Mouse (Mus musculus): ENCODE data around the gene Rccd1. TPM values are rescaled to one million over a fixed set of nuclear protein-coding genes. Genes with fewer than 3 reads are reported as not detected.

Rccd1 gene
- polyA plus RNA-seq, 1 experiment from 2014 or later = 6.8 TPM

Other genes starting within 250 kb of the Rccd1 start
- gene Idh2, start 209.1 kb downstream of the Rccd1 start, polyA plus RNA-seq (2014; fragmentation: Nextera tagmentation; extraction: Ambion mirVana) = 565 and 594 TPM in 2 replicates
- 10.5 and 11.9 TPM in 2 replicates for gene Sema4b, start 137.6 kb downstream of the Rccd1 start, polyA plus RNA-seq (2014; fragmentation: Nextera tagmentation; extraction: Ambion mirVana)
- gene Cib1, start 91.6 kb downstream of the Rccd1 start, polyA plus RNA-seq (2014; fragmentation: Nextera tagmentation; extraction: Ambion mirVana) = 73.7 and 89.1 TPM in 2 replicates
- 2.0 and 2.6 TPM in 2 replicates for gene Gdpgp1, start 91.6 kb downstream of the Rccd1 start, polyA plus RNA-seq (2014; fragmentation: Nextera tagmentation; extraction: Ambion mirVana)
- 0.35 and 0.79 TPM in 2 replicates for gene Ttll13, start 78.1 kb downstream of the Rccd1 start, polyA plus RNA-seq (2014; fragmentation: Nextera tagmentation; extraction: Ambion mirVana)
- gene Ngrn, start 63.2 kb downstream of the Rccd1 start, polyA plus RNA-seq (2014; fragmentation: Nextera tagmentation; extraction: Ambion mirVana) = 45.7 and 45.8 TPM in 2 replicates
- gene Vps33b, start 54.8 kb downstream of the Rccd1 start, polyA plus RNA-seq (2014; fragmentation: Nextera tagmentation; extraction: Ambion mirVana) = 7.0 TPM in 2 replicates
- 108 and 118 TPM in 2 replicates for gene Prc1, start 30.0 kb downstream of the Rccd1 start, polyA plus RNA-seq (2014; fragmentation: Nextera tagmentation; extraction: Ambion mirVana)
- 34.1 and 39.7 TPM in 2 replicates for gene Unc45a, start 16.6 kb upstream of the Rccd1 start, polyA plus RNA-seq (2014; fragmentation: Nextera tagmentation; extraction: Ambion mirVana)
- 19.6 and 22.8 TPM in 2 replicates for gene Hddc3, start 18.6 kb upstream of the Rccd1 start, polyA plus RNA-seq (2014; fragmentation: Nextera tagmentation; extraction: Ambion mirVana)
- gene Man2a2, start 46.9 kb upstream of the Rccd1 start, polyA plus RNA-seq (2014; fragmentation: Nextera tagmentation; extraction: Ambion mirVana) = 15.7 and 19.3 TPM in 2 replicates
- gene Fes, start 63.5 kb upstream of the Rccd1 start, polyA plus RNA-seq (2014; fragmentation: Nextera tagmentation; extraction: Ambion mirVana) = 14.6 and 15.7 TPM in 2 replicates
- 17.2 and 18.4 TPM in 2 replicates for gene Furin, start 81.0 kb upstream of the Rccd1 start, polyA plus RNA-seq (2014; fragmentation: Nextera tagmentation; extraction: Ambion mirVana)
- 13.1 and 17.1 TPM in 2 replicates for gene Blm, start 210.7 kb upstream of the Rccd1 start, polyA plus RNA-seq (2014; fragmentation: Nextera tagmentation; extraction: Ambion mirVana)

All from embryonic facial prominence, embryonic 14.5 days (tissue).